Mouse (Mus musculus): ENCODE measurements at regions not wholly inside any gene's neighbourhood (a gene's known extent, or its start where the extent isn't known, plus 50 kb on each side); places are given as distances from the start of the nearest gene placed in this dataset.

DNA sequence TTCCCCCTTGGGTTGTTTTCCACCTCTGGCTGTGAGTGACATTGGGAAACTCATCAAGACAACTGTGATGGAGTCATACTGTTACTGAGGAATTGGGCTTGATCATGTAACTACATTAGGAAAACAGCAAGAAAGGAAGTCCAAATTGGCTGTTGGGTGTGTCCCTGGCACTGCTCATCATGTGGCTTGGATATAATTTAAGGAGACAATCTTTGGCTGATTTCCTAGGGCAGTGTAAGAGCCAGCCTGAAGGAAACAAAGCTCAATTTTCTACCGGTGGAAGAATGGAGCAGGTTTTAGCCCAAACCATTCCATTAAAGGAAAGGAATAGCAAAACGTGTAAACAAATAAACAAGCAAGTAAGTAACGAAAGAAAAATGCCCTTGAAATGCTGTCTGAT, 310.4 kb downstream of the Gm10295 start:
- Histone ChIP-seq H3K9ac (no peak overlapping the region), H3K36me3 (replicated peaks; ENCODE audit: control insufficient read depth, insufficient read depth) (no peaks in the 10 kb centered on the region), H3K27ac (no peak overlapping the region), H3K27me3 (ENCODE audit: control insufficient read depth, insufficient read depth, low read length) (no peaks in the 10 kb centered on the region), H3K9me3 (ENCODE audit: control insufficient read depth, low read length) (no peaks in the 10 kb centered on the region), H3K4me2 (replicated peaks) (no peak overlapping the region), H3K4me1 (replicated peaks; ENCODE audit: control insufficient read depth, insufficient read depth, low read length) (no peaks in the 10 kb centered on the region), H3K4me3 (replicated peaks; ENCODE audit: low read length) (no peak overlapping the region)
- ATAC-seq (ENCODE audit: low FRiP score): no peak
- DNase-seq (ENCODE audit: low spot score): no peak
- 83% methylated on average over 3 of the region's 3 CpGs for WGBS

DNA sequence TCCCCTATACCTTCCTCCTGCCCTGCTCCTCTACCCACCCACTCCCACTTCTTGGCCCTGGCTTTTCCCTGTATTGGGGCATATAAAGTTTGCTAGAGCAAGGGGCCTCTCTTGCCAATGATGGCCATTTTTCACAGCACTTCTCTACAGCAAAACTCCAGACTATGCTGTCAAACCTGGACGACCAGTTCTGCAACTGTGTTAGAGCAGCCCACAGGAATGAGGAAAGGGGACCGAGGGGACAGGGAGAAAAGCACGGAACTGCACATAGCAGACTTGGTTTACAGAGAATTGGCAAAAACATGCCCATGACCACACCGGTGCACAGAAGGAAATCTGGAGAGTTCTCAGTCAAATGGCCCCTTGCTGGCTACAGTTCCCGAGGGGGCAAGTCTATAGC, 312.7 kb downstream of the Gm10295 start:
- no peak for DNase-seq (ENCODE audit: low spot score)
- Histone ChIP-seq H3K4me2 (replicated peaks) (no peak overlapping the region), H3K36me3 (replicated peaks; ENCODE audit: control insufficient read depth, insufficient read depth) (no peaks in the 10 kb centered on the region), H3K9me3 (ENCODE audit: control insufficient read depth, low read length) (no peaks in the 10 kb centered on the region), H3K27me3 (ENCODE audit: control insufficient read depth, insufficient read depth, low read length) (no peaks in the 10 kb centered on the region), H3K4me3 (replicated peaks; ENCODE audit: low read length) (no peak overlapping the region), H3K4me1 (replicated peaks; ENCODE audit: control insufficient read depth, insufficient read depth, low read length) (no peaks in the 10 kb centered on the region), H3K9ac (no peak overlapping the region), H3K27ac (no peak overlapping the region)
- no peak for ATAC-seq (ENCODE audit: low FRiP score)
- 86% methylated on average over 5 of the region's 5 CpGs for WGBS

DNA sequence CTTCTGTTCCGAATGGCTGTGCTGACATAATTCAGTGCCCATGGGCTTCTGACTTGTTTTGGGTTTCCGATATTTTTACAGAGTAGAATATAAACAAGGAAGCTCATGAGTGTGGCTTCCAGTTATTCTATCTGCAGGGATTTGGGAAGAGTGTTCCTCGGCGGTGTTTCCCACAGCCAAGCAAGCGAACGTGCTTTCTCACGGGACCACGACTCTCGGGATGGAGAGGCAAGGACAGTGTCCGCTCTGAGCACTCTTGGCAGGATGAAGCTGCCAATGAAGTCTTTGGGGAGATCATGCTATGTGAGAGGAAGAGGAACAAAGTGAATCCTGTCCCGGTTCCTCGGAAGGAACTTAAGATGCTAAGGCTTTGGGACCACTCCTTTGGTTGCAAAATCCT, 318.2 kb downstream of the Gm10295 start:
- 80% methylated on average over 12 of the region's 12 CpGs for WGBS
- Histone ChIP-seq H3K9me3 (ENCODE audit: control insufficient read depth, low read length) (no peaks in the 10 kb centered on the region), H3K4me3 (replicated peaks; ENCODE audit: low read length) (no peak overlapping the region), H3K36me3 (replicated peaks; ENCODE audit: control insufficient read depth, insufficient read depth) (no peaks in the 10 kb centered on the region), H3K4me1 (replicated peaks; ENCODE audit: control insufficient read depth, insufficient read depth, low read length) (no peaks in the 10 kb centered on the region), H3K9ac (no peak overlapping the region), H3K27me3 (ENCODE audit: control insufficient read depth, insufficient read depth, low read length) (no peaks in the 10 kb centered on the region), H3K27ac (no peak overlapping the region), H3K4me2 (replicated peaks) (no peak overlapping the region)
- no peak for ATAC-seq (ENCODE audit: low FRiP score)
- no peak for DNase-seq (ENCODE audit: low spot score)

DNA sequence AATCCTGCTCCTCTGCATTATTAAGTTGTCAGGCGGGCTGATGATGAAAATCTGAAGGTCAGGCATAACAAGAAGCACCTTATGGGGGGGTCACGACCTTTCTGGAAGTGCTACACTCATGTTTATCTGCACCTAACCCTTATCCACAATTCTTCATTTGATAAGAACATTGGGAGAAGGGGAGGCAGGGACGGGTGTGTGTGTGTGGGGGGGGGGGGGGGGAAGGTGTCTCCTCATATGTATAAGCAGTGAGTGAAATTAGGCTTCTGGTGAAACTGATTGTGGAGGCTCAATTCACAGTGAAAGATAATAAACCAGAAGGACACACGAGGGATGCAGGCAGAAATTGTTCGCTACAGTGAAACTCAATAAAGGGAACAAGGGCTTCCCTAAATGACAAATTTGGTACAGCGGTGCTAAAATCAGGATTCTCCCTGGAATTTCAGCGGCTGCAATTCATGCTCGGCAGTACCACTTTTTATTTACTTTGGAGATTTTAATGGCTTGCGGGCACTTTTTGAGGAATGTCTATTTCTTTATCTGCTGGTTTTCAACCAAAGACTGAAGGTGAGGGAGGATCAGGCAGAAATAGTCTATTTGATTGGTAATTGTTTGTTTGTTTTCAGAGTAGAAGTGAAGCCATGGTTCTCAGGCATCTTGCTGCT, 327.2 kb downstream of the Gm10295 start:
- Histone ChIP-seq H3K9me3 (ENCODE audit: control insufficient read depth, low read length) (peaks cover 7% of the 10 kb centered on the region; the same call in 1 of the 2 replicates), H3K27me3 (ENCODE audit: control insufficient read depth, insufficient read depth, low read length) (no peaks in the 10 kb centered on the region), H3K9ac (peak overlapping the region; percentile 22), H3K4me2 (replicated peaks) (peak overlapping the region; percentile 49), H3K36me3 (replicated peaks; ENCODE audit: control insufficient read depth, insufficient read depth) (no peaks in the 10 kb centered on the region), H3K4me3 (replicated peaks; ENCODE audit: low read length) (peak overlapping the region; percentile 21), H3K27ac (peak overlapping the region; percentile 62), H3K4me1 (replicated peaks; ENCODE audit: control insufficient read depth, insufficient read depth, low read length) (peaks cover 19% of the 10 kb centered on the region)
- no peak for DNase-seq (ENCODE audit: low spot score)
- 5% methylated on average over 9 of the region's 9 CpGs for WGBS
- peak; percentile 17; the same call in 1 of the 2 replicates for ATAC-seq (ENCODE audit: low FRiP score)

- ATAC-seq (ENCODE audit: low FRiP score): peak; percentile 78; the same call in 1 of the 2 replicates
- peak overlapping the region; percentile 49 for H3K4me2 ChIP-seq (replicated peaks)
- peak overlapping the region; percentile 62 for H3K27ac ChIP-seq
- H3K36me3 ChIP-seq (replicated peaks; ENCODE audit: control insufficient read depth, insufficient read depth): no peaks in the 10 kb centered on the region
- WGBS: 6% methylated on average over 16 of the region's 16 CpGs
- peak overlapping the region; percentile 21 for H3K4me3 ChIP-seq (replicated peaks; ENCODE audit: low read length)
- peaks cover 7% of the 10 kb centered on the region; the same call in 1 of the 2 replicates for H3K9me3 ChIP-seq (ENCODE audit: control insufficient read depth, low read length)
- H3K4me1 ChIP-seq (replicated peaks; ENCODE audit: control insufficient read depth, insufficient read depth, low read length): peaks cover 19% of the 10 kb centered on the region
- H3K9ac ChIP-seq: peak overlapping the region; percentile 22
- DNase-seq (ENCODE audit: low spot score): peak; percentile 50
- H3K27me3 ChIP-seq (ENCODE audit: control insufficient read depth, insufficient read depth, low read length): no peaks in the 10 kb centered on the region
Measured at GRCm38 (mm10) chr7:71023253-71023945, 327.9 kb downstream of the Gm10295 start.

Data from hindbrain, embryonic 14.5 days (tissue).